Mouse (Mus musculus) bone marrow macrophage, adult 2 months (primary cell): Measurements from ENCODE around the gene Sh3bp1. TPM values are rescaled to one million over a fixed set of nuclear protein-coding genes. Genes with fewer than 3 reads are reported as not detected.
A peak's percentile ranks its signal among the peaks of the same experiment; 100 is the strongest.

Experiments used
- H3K27ac ChIP-seq: 2 replicates; pipeline ENCODE4 v1.5.1; 2012; ENCODE audit warnings: low read depth, low read length; ENCODE audit not compliant: insufficient read depth
- H3K4me1 ChIP-seq: 2 replicates; pipeline ENCODE4 v1.6.1; 2012; ENCODE audit warnings: low read length; ENCODE audit not compliant: control insufficient read depth, insufficient read depth
- H3K4me3 ChIP-seq: 2 replicates; pipeline ENCODE4 v1.5.1; 2012; ENCODE audit warnings: mild to moderate bottlenecking, low read length, moderate library complexity; ENCODE audit not compliant: insufficient read depth
- CTCF ChIP-seq: IDR thresholded peaks from 2 replicates; pipeline ENCODE4 v1.5.1; 2012; ENCODE audit warnings: low read depth, mild to moderate bottlenecking, low read length, moderate library complexity
- POLR2A ChIP-seq: IDR thresholded peaks from 2 replicates; pipeline ENCODE4 v1.6.1; 2012; ENCODE audit warnings: mild to moderate bottlenecking, low read depth, low read length, borderline replicate concordance
- polyA plus RNA-seq: library from polyadenylated mRNA; stranded (reverse); fragments of >200 nt; gene quantifications from 2 replicates; pipeline ENCODE4 v1.2.4, GENCODE M21; 2012; ENCODE audit not compliant: missing spikeins, insufficient read depth, insufficient read length

Gene Sh3bp1
- polyA plus RNA-seq, 1 experiment = 180 TPM

- TF ChIP-seq POLR2A (no peak), CTCF (no peak)
- Histone ChIP-seq H3K4me3 (no peak overlapping the region), H3K4me1 (peaks cover 7% of the 10 kb centered on the region), H3K27ac (no peak overlapping the region)
Observed at GRCm38 (mm10) chr15:78937311-78937710, 37.7 kb downstream of the Sh3bp1 start.

- peaks cover 7% of the 10 kb centered on the region for H3K4me1 ChIP-seq
Observed at GRCm38 (mm10) chr15:78937963-78938362, 38.4 kb downstream of the Sh3bp1 start.

GRCm38 (mm10) chr15:78940325-78940724 is 40.8 kb downstream of the Sh3bp1 start:
- Histone ChIP-seq H3K4me3 (no peak overlapping the region), H3K4me1 (peaks cover 5% of the 10 kb centered on the region; the same call in 1 of the 2 replicates), H3K27ac (no peak overlapping the region)
- no peak for TF ChIP-seq CTCF
- no peak for TF ChIP-seq POLR2A

More at GRCm38 (mm10) chr15:78937963-78938362, 38.4 kb downstream of the Sh3bp1 start:
- no peak overlapping the region for H3K27ac ChIP-seq
- no peak for TF ChIP-seq CTCF
- TF ChIP-seq POLR2A = no peak
- H3K4me3 ChIP-seq = no peak overlapping the region

- Histone ChIP-seq H3K27ac (no peak overlapping the region), H3K4me3 (no peak overlapping the region), H3K4me1 (no peaks in the 10 kb centered on the region)
- TF ChIP-seq POLR2A = no peak
- TF ChIP-seq CTCF = peak; percentile 71
Observed at GRCm38 (mm10) chr15:78942663-78943062, 43.1 kb downstream of the Sh3bp1 start.

- Histone ChIP-seq H3K4me1 (peaks cover 5% of the 10 kb centered on the region; the same call in 1 of the 2 replicates), H3K4me3 (no peak overlapping the region), H3K27ac (no peak overlapping the region)
- TF ChIP-seq POLR2A (no peak), CTCF (0 out of 2 replicates have a peak, but pooled peaks have one; percentile 10)
Observed at GRCm38 (mm10) chr15:78946232-78946631, 46.7 kb downstream of the Sh3bp1 start.

GRCm38 (mm10) chr15:78947657-78948056 is 48.1 kb downstream of the Sh3bp1 start, which contains the start of gene Triobp:
Triobp (plus strand) TSS chr15:78947724.
- no peak within 1 kb of the TSS for H3K27ac ChIP-seq
- peaks cover 5% of the 10 kb centered on the region; the same call in 1 of the 2 replicates for H3K4me1 ChIP-seq
- peak within 1 kb of the TSS; percentile 11; the same call in 1 of the 2 replicates for H3K4me3 ChIP-seq
- no peak for TF ChIP-seq CTCF
- no peak for TF ChIP-seq POLR2A

DNA sequence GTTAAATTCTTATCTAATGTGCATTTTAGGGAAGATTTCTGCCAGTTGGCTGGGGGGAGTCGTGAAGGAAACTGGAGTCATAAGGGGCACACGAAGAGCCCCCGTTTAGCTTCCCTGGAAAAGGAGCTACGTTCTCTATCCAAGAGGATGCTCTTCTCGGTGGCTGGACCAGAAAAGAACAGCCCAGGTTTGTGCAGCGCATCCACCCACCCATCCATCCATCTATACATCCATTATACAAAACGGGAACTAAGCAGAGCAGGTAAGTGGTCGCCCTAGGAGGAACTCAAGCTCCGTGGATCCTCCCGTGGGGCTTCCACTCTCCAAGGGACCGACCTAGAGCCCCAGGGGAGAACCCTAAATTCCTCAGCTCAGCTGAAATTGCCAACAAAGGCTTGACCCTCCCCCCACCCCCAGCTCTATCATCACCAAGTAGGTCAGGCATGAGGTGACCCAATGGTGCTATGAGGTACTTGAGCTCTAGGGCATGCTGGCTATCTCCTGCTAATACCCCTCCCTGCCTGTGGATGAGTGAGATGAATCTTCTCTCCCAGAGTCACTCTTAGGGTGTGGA is 48.7 kb downstream of the Sh3bp1 start:
- no peak for TF ChIP-seq POLR2A
- H3K27ac ChIP-seq = no peak overlapping the region
- H3K4me3 ChIP-seq = peak overlapping the region; percentile 11; the same call in 1 of the 2 replicates
- H3K4me1 ChIP-seq = peaks cover 5% of the 10 kb centered on the region; the same call in 1 of the 2 replicates

- H3K4me3 ChIP-seq = no peak overlapping the region
- TF ChIP-seq CTCF (no peak), POLR2A (no peak)
- H3K27ac ChIP-seq = no peak overlapping the region
- H3K4me1 ChIP-seq = peaks cover 5% of the 10 kb centered on the region; the same call in 1 of the 2 replicates
Observed at GRCm38 (mm10) chr15:78948883-78949282, 49.3 kb downstream of the Sh3bp1 start.

DNA sequence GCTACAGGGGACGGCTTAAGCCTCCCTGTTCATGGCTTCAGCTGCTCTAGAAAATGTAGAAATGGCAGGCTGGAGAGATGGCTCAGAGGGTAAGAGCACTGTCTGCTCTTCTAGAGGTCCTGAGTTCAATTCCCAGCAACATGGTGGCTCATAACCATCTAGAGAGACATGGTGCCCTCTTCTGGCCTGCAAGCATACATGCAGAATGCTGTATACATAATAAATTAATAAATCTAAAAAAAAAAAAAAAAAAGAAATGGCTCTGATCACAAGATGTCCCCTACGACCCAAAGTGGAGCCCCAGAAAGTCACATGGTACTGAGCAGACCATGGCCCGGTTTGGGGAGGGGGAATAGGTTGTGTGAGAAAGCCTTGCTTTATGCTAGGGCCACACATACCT is 56.1 kb downstream of the Sh3bp1 start:
- TF ChIP-seq CTCF = no peak
- no peak for TF ChIP-seq POLR2A
- Histone ChIP-seq H3K27ac (no peak overlapping the region), H3K4me3 (no peak overlapping the region), H3K4me1 (peaks cover 4% of the 10 kb centered on the region)

GRCm38 (mm10) chr15:78956351-78956750 is 56.8 kb downstream of the Sh3bp1 start:
- TF ChIP-seq CTCF (no peak), POLR2A (no peak)
- H3K4me3 ChIP-seq = no peak overlapping the region
- H3K4me1 ChIP-seq = peaks cover 4% of the 10 kb centered on the region
- H3K27ac ChIP-seq = no peak overlapping the region

DNA sequence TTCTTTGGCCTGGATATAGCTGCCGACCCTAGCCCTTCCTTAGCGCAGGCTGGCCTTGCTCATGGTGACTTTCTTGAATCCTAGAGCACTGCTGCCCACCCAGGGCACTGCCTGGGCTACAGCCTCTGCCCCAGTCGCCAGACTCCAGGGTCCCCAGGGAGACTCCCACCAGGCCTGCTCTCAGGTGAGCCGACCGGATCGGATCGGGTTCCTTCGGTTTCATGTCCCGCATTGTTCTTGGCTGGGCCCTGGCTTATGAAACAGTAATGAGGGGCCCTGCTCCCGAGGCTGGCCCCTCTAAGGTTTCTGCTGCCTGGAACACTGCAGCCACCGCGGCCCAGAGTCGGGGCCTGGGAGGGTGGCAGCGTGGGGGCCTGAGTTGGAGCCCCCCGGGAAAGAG is 57.5 kb downstream of the Sh3bp1 start:
- TF ChIP-seq CTCF = no peak
- no peak for TF ChIP-seq POLR2A
- Histone ChIP-seq H3K4me3 (no peak overlapping the region), H3K27ac (no peak overlapping the region)

More for the DNA sequence above, 57.5 kb downstream of the Sh3bp1 start:
- peaks cover 4% of the 10 kb centered on the region for H3K4me1 ChIP-seq
